Mouse (Mus musculus) thymus, adult 2 months (tissue): ENCODE results near the gene Acer1. TPM values are rescaled to one million over a fixed set of nuclear protein-coding genes. Genes with fewer than 3 reads are reported as not detected.
A peak's percentile ranks its signal among the peaks of the same experiment; 100 is the strongest.

Experiments used
- DNase-seq: peaks from one replicate; pipeline ENCODE4 v3.0.0; 2021
- H3K27ac ChIP-seq: fragments of 200-500 bp; 2 replicates; pipeline ENCODE4 v1.5.1; 2012; ENCODE audit warnings: low read length, control low read depth; ENCODE audit not compliant: control insufficient read depth, insufficient read depth
- H3K27me3 ChIP-seq: fragments of 200-500 bp; 2 replicates; pipeline ENCODE4 v1.6.1; 2012; ENCODE audit warnings: mild to moderate bottlenecking, low read length, moderate library complexity, mixed read lengths; ENCODE audit not compliant: control insufficient read depth, insufficient read depth
- H3K36me3 ChIP-seq: fragments of 200-500 bp; 2 replicates; pipeline ENCODE4 v1.6.1; 2012; ENCODE audit warnings: mild to moderate bottlenecking, low read length, moderate library complexity; ENCODE audit not compliant: control insufficient read depth, insufficient read depth
- H3K4me1 ChIP-seq: fragments of 200-500 bp; replicated peaks from 2 replicates; pipeline ENCODE4 v1.6.1; 2012; ENCODE audit warnings: low read length; ENCODE audit not compliant: control insufficient read depth, insufficient read depth
- H3K4me3 ChIP-seq: fragments of 200-500 bp; 2 replicates; pipeline ENCODE4 v1.5.1; 2012; ENCODE audit warnings: mild to moderate bottlenecking, low read length, control low read depth, moderate library complexity; ENCODE audit not compliant: control insufficient read depth, insufficient read depth
- CTCF ChIP-seq: fragments of 200-500 bp; IDR thresholded peaks from 2 replicates; pipeline ENCODE4 v1.5.1; 2012; ENCODE audit warnings: mild to moderate bottlenecking, control low read depth, low read length, moderate library complexity, borderline replicate concordance; ENCODE audit not compliant: control insufficient read depth, poor library complexity, insufficient read depth; ENCODE audit errors: extremely low read depth
- POLR2A ChIP-seq: fragments of 200-500 bp; IDR thresholded peaks from 2 replicates; pipeline ENCODE4 v1.6.1; 2012; ENCODE audit warnings: mild to moderate bottlenecking, low read length, control low read depth, moderate library complexity; ENCODE audit not compliant: control insufficient read depth, poor library complexity, insufficient read depth; ENCODE audit errors: extremely low read depth
- WGBS: fragments of 180-500 bp; shearing (Covaris S2); methylation state at CpG from one replicate; pipeline ENCODE4 v1.1.7; 2018; 5-methylcytosine and 5-hydroxymethylcytosine counted together
- polyA plus RNA-seq: library from polyadenylated mRNA; depleted of rRNA; stranded (reverse); fragments of >200 nt; gene quantifications from 2 replicates; pipeline ENCODE4 v1.2.3, GENCODE M21; 2012

Gene Acer1
- polyA plus RNA-seq, 1 experiment = 0.32 TPM

- TF ChIP-seq CTCF (0 out of 2 replicates have a peak, but pooled peaks have one; percentile 8), POLR2A (peak; percentile 70; the same call in 1 of the 2 replicates)
- peak within 1 kb of the TSS; percentile 81 for H3K4me3 ChIP-seq
- peak within 1 kb of the TSS; percentile 51 for H3K27ac ChIP-seq
- peak; percentile 97 for DNase-seq
- peaks cover 5% of the 10 kb centered on the region for H3K4me1 ChIP-seq
- under 1% methylated on average over 52 of the region's 52 CpGs for WGBS
- peaks cover 9% of the 10 kb centered on the region; the same call in 1 of the 2 replicates for H3K36me3 ChIP-seq
- H3K27me3 ChIP-seq = no peaks in the 10 kb centered on the region
Measured at GRCm38 (mm10) chr17:56990115-56990746, 8.3 kb upstream of the Acer1 start, which contains the start of gene Clpp. Gene Clpp, plus strand, starts transcription at chr17:56990305.

DNA sequence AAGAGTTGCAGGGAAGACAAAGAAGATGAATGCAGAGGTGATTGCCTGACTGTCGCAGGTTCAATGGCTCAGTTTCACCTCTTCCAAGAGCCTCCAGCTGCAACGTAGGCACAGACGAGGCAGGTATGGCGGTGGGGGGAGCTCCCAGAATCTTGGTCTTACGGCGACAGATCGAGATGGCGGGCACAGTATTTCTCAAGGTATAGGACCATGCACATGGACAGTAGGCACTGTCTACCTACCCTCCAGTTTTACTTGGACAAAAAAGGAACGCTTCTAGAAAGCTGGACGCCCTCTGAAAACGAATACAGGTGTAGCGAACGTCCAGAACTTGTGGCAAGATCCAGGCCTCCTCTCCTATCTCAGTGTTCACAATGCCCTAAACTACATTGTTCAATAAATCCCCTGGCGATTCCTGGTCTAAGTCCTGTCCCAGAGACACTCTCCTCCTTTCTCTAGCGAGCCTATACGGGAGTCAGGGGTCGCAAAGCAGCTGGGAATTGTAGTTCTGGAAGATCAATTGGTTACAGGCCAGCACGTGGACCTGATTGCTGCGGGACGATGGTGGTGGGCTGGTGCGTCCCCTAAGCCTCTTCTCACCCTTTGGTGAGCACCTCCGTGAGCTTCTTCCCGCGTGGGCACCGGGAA is 7.7 kb upstream of the Acer1 start:
- WGBS = under 1% methylated on average over 25 of the region's 25 CpGs
- peak overlapping the region; percentile 81 for H3K4me3 ChIP-seq
- H3K4me1 ChIP-seq = peaks cover 5% of the 10 kb centered on the region
- peak; percentile 31 for DNase-seq
- TF ChIP-seq POLR2A (no peak), CTCF (no peak)
- no peaks in the 10 kb centered on the region for H3K27me3 ChIP-seq
- peaks cover 9% of the 10 kb centered on the region; the same call in 1 of the 2 replicates for H3K36me3 ChIP-seq
- no peak overlapping the region for H3K27ac ChIP-seq

DNA sequence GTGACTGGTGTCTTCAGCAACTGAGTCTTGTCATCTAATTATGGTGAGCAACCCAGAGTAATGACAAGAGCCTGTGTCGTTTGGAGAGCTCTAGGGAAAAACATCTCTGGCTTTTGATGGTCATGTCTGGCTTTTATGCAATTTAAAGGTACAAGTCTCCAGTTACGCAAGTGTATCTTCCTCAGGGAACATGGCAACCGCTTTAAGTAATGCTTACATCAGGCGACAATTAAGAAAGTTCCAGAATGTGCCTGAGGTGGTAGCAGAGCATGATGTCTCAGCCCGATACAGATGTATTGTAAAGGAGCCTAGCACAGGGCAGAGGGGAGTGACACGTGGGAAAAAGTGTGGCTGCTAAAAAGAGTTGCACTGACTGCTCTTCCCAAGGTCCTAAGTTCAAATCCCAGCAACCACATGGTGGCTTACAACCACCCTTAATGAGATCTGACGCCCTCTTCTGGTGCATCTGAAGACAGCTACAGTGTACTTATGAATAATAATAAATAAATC is 7.0 kb upstream of the Acer1 start:
- no peak for DNase-seq
- no peak overlapping the region for H3K27ac ChIP-seq
- no peak for TF ChIP-seq POLR2A
- no peak for TF ChIP-seq CTCF
- no peaks in the 10 kb centered on the region for H3K27me3 ChIP-seq
- no peak overlapping the region for H3K4me3 ChIP-seq
- peaks cover 5% of the 10 kb centered on the region for H3K4me1 ChIP-seq
- peaks cover 6% of the 10 kb centered on the region; the same call in 1 of the 2 replicates for H3K36me3 ChIP-seq
- WGBS = 77% methylated on average over 7 of the region's 7 CpGs

GRCm38 (mm10) chr17:56988441-56988840 is 6.5 kb upstream of the Acer1 start:
- TF ChIP-seq POLR2A (no peak), CTCF (no peak)
- Histone ChIP-seq H3K4me3 (no peak overlapping the region), H3K4me1 (peaks cover 5% of the 10 kb centered on the region), H3K27me3 (no peaks in the 10 kb centered on the region), H3K27ac (no peak overlapping the region), H3K36me3 (peaks cover under 1% of the 10 kb centered on the region; the same call in 1 of the 2 replicates)
- DNase-seq = no peak
- 83% methylated on average over 7 of the region's 7 CpGs for WGBS

DNA sequence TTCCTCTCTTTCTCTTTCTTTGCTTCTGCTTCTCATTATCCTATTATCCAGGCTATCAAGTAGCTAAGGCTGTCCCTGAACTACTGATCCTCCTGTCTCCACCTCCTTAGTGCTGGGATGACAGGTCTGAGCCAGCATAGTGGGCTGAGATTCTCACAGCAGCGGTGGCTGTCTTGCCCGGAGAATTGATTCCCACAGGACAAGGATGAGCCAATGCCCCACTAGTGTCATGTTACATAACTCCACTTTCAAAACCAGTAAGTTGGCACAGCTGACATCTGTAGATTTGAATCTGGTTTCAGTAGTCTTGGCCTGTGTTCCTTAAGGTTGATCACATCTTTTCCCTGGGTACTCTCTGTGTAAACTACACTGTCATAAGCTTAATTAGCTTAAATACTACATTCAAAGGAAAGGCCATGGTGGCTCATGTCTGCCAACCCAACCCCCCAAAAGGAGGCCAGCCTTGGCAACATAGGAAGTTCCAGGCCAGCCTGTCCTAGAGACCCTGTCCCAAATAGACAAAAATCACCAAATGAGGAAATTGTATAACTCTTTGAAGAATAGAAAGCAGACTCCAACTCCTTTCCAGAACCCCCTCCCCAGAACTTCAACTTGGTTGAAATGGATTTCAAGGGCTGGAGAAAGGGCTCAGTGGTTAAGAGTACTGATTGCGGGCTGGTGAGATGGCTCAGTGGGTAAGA is 4.3 kb upstream of the Acer1 start:
- 94% methylated on average over 3 of the region's 3 CpGs for WGBS
- no peak for DNase-seq
- H3K4me3 ChIP-seq = no peak overlapping the region
- H3K4me1 ChIP-seq = peaks cover 5% of the 10 kb centered on the region
- TF ChIP-seq CTCF = no peak
- no peak for TF ChIP-seq POLR2A
- no peaks in the 10 kb centered on the region for H3K36me3 ChIP-seq
- no peaks in the 10 kb centered on the region for H3K27me3 ChIP-seq
- no peak overlapping the region for H3K27ac ChIP-seq

DNA sequence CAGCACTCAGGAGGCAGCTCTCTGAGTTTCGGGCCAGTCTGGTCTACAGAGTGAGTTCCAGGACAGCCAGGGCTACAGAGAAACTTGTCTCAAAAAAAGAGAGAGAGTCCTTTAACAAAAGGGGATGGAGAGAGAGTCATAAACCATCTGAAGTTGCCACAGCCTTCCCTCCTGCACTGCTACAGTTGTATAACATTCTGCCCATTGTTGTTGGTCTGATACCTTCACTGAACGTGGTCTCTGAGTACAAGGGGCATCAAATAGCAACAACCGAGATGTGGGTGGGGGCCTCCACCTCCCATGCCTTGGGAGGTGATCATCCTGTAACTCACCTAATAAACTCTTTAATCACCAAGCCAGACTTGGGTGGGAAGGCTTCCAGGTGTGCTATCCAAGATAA is 3.7 kb upstream of the Acer1 start:
- Histone ChIP-seq H3K36me3 (no peaks in the 10 kb centered on the region), H3K4me3 (no peak overlapping the region), H3K27ac (no peak overlapping the region), H3K27me3 (no peaks in the 10 kb centered on the region), H3K4me1 (no peaks in the 10 kb centered on the region)
- 94% methylated on average over 3 of the region's 3 CpGs for WGBS
- TF ChIP-seq CTCF = no peak
- TF ChIP-seq POLR2A = no peak
- no peak for DNase-seq
